Mouse (Mus musculus) liver, postnatal 0 days (tissue): ENCODE measurements at regions not wholly inside any gene's neighbourhood (a gene's known extent, or its start where the extent isn't known, plus 50 kb on each side); places are given as distances from the start of the nearest gene placed in this dataset.
A peak's percentile ranks its signal among the peaks of the same experiment; 100 is the strongest.

Source experiments
- ATAC-seq: fragments of 200-750 bp; cut with Nextera tagmentation; 2 replicates; pipeline ENCODE4 v1.8.0; 2017; ENCODE audit warnings: mild to moderate bottlenecking, moderate library complexity
- DNase-seq: peaks from one replicate; pipeline ENCODE4 v3.0.0-alpha.2; 2016
- H3K27ac ChIP-seq: fragments of 300-500 bp; sonication (generic); 2 replicates; pipeline ENCODE4 v1.5.1; 2014; ENCODE audit warnings: antibody characterized with exemption, moderate library complexity, mild to moderate bottlenecking, low read depth
- H3K27me3 ChIP-seq: fragments of 300-500 bp; sonication (generic); 2 replicates; pipeline ENCODE4 v1.6.1; 2014; ENCODE audit warnings: low read length, control low read depth, mixed read lengths; ENCODE audit not compliant: insufficient read depth
- H3K36me3 ChIP-seq: fragments of 300-500 bp; sonication (generic); replicated peaks from 2 replicates; pipeline ENCODE4 v1.6.1; 2014; ENCODE audit warnings: mild to moderate bottlenecking, control low read depth, low read length, moderate library complexity, mixed read lengths; ENCODE audit not compliant: insufficient read depth
- H3K4me1 ChIP-seq: fragments of 300-500 bp; sonication (generic); 2 replicates; pipeline ENCODE4 v1.6.1; 2014; ENCODE audit warnings: antibody characterized with exemption, mild to moderate bottlenecking, control low read depth; ENCODE audit not compliant: insufficient read depth
- H3K4me2 ChIP-seq: fragments of 300-500 bp; sonication (generic); 2 replicates; pipeline ENCODE4 v1.6.1; 2014; ENCODE audit warnings: low read depth, mild to moderate bottlenecking, low read length, moderate library complexity, mixed read lengths
- H3K4me3 ChIP-seq: fragments of 300-500 bp; sonication (generic); 2 replicates; pipeline ENCODE4 v1.5.1; 2014; ENCODE audit warnings: low read depth, low read length
- H3K9ac ChIP-seq: fragments of 300-500 bp; sonication (generic); replicated peaks from 2 replicates; pipeline ENCODE4 v1.6.1; 2014; ENCODE audit warnings: mild to moderate bottlenecking, moderate library complexity
- H3K9me3 ChIP-seq: fragments of 300-500 bp; sonication (generic); 2 replicates; pipeline ENCODE4 v1.6.1; 2016; ENCODE audit warnings: mild to moderate bottlenecking, control low read depth, low read length, mixed read lengths
- CTCF ChIP-seq: sonication (generic); IDR thresholded peaks from 2 replicates; pipeline ENCODE4 v1.5.1; 2016; ENCODE audit warnings: antibody characterized with exemption, low read depth
- EP300 ChIP-seq: IDR thresholded peaks from 2 replicates; pipeline ENCODE4 v1.6.1; 2016; ENCODE audit warnings: antibody characterized with exemption, low read depth, mild to moderate bottlenecking
- WGBS: fragments of 180-500 bp; shearing (Covaris S2); extraction: QIAGEN DNeasy Blood & Tissue Kit; methylation state at CpG from one replicate; pipeline ENCODE4 v1.1.7; 2014; ENCODE audit not compliant: insufficient replicate concordance; 5-methylcytosine and 5-hydroxymethylcytosine counted together

DNA sequence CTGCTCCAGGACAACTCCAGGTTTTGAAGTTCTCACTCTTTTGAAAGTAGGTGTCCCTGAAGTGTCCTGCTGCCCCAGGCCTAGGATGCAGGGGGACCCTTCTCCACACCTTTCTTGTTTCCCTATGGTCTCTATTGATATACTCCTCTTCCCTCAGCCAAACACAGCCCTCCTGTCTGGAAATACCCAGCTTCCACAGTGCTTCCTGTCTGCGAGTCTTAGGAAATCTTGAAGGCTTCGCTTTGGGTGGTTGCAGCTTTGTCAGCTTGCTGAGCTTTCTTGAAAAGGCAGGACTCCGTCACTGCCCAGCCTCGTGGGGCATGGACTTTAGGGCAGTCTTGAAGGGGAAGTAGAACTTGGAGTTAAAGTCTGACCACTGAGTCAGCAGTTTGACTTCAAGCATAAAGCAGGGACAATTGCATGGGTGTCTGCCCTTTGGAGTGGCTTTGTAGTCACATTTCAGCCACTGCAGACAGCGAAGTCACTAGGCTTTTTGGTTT, 51.1 kb upstream of the Lrrc52 start:
- peak; percentile 21; the same call in 1 of the 2 replicates for ATAC-seq
- Histone ChIP-seq H3K4me1 (no peaks in the 10 kb centered on the region), H3K4me2 (no peak overlapping the region), H3K27ac (no peak overlapping the region), H3K9me3 (no peaks in the 10 kb centered on the region), H3K9ac (no peak overlapping the region), H3K4me3 (no peak overlapping the region), H3K36me3 (no peaks in the 10 kb centered on the region), H3K27me3 (no peaks in the 10 kb centered on the region)
- no peak for DNase-seq
- 58% methylated on average over 5 of the region's 5 CpGs for WGBS
- TF ChIP-seq EP300 (no peak), CTCF (no peak)

GRCm38 (mm10) chr1:167523881-167524280, 57.3 kb upstream of the Lrrc52 start:
- DNase-seq (no peak), ATAC-seq (no peak)
- TF ChIP-seq CTCF (no peak), EP300 (no peak)
- Histone ChIP-seq H3K27me3 (no peaks in the 10 kb centered on the region), H3K4me3 (no peak overlapping the region), H3K4me1 (no peaks in the 10 kb centered on the region), H3K9me3 (no peaks in the 10 kb centered on the region), H3K9ac (no peak overlapping the region), H3K27ac (no peak overlapping the region), H3K36me3 (no peaks in the 10 kb centered on the region), H3K4me2 (no peak overlapping the region)
- 72% methylated on average over 7 of the region's 7 CpGs for WGBS

- DNase-seq (no peak), ATAC-seq (no peak)
- TF ChIP-seq EP300 (no peak), CTCF (no peak)
- 75% methylated on average over 12 of the region's 12 CpGs for WGBS
- Histone ChIP-seq H3K36me3 (no peaks in the 10 kb centered on the region), H3K27ac (no peak overlapping the region), H3K27me3 (no peaks in the 10 kb centered on the region), H3K4me2 (no peak overlapping the region), H3K4me1 (no peaks in the 10 kb centered on the region), H3K9ac (no peak overlapping the region), H3K4me3 (no peak overlapping the region), H3K9me3 (no peaks in the 10 kb centered on the region)
Measured at GRCm38 (mm10) chr1:167532571-167533331, 65.4 kb upstream of the Rxrg start.

GRCm38 (mm10) chr1:167546000-167546399, 52.2 kb upstream of the Rxrg start:
- TF ChIP-seq CTCF (no peak), EP300 (0 out of 2 replicates have a peak, but pooled peaks have one; percentile 20)
- Histone ChIP-seq H3K36me3 (no peaks in the 10 kb centered on the region), H3K4me1 (no peaks in the 10 kb centered on the region), H3K9ac (no peak overlapping the region), H3K4me2 (no peak overlapping the region), H3K4me3 (no peak overlapping the region), H3K27ac (no peak overlapping the region), H3K9me3 (no peaks in the 10 kb centered on the region), H3K27me3 (no peaks in the 10 kb centered on the region)
- ATAC-seq (peak; percentile 56), DNase-seq (no peak)
- 61% methylated on average over 2 of the region's 2 CpGs for WGBS

DNA sequence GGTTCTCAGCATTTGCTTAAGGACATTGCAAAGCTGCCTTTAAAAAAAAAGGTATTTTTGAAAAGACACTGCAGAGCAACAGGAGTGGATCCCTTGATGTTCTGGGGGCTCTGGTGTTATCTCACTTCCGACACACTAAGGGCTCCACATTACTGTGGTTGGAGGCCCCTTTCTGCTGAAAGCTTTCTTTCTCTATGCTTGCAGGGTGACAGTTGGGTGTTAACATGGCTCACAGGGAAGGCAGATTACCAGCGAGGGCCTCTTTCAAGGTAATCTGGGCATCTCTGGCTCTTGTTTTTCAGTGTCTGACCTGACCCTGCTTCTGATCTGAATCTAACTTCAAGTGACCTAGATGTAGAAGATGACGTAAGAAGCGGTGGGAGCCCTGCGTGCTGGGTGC, 50.9 kb upstream of the Rxrg start:
- H3K4me3 ChIP-seq: no peak overlapping the region
- 49% methylated on average over 5 of the region's 5 CpGs for WGBS
- no peaks in the 10 kb centered on the region for H3K36me3 ChIP-seq
- no peak overlapping the region for H3K9ac ChIP-seq
- TF ChIP-seq CTCF: no peak
- TF ChIP-seq EP300: peak; percentile 69; the same call in 1 of the 2 replicates
- H3K27me3 ChIP-seq: no peaks in the 10 kb centered on the region
- H3K4me1 ChIP-seq: no peaks in the 10 kb centered on the region
- no peak overlapping the region for H3K27ac ChIP-seq
- ATAC-seq (peak; percentile 72), DNase-seq (no peak)
- H3K9me3 ChIP-seq: no peaks in the 10 kb centered on the region
- no peak overlapping the region for H3K4me2 ChIP-seq
